Mouse (Mus musculus) CD4-positive helper T cell, adult 2 months (primary cell): ENCODE results near the gene Spag8.

Source experiments
- DNase-seq: peaks from one replicate; pipeline ENCODE4 v3.0.0-alpha.2; 2012; ENCODE audit warnings: low read depth, missing footprints, low spot score

The Spag8 gene

DNA sequence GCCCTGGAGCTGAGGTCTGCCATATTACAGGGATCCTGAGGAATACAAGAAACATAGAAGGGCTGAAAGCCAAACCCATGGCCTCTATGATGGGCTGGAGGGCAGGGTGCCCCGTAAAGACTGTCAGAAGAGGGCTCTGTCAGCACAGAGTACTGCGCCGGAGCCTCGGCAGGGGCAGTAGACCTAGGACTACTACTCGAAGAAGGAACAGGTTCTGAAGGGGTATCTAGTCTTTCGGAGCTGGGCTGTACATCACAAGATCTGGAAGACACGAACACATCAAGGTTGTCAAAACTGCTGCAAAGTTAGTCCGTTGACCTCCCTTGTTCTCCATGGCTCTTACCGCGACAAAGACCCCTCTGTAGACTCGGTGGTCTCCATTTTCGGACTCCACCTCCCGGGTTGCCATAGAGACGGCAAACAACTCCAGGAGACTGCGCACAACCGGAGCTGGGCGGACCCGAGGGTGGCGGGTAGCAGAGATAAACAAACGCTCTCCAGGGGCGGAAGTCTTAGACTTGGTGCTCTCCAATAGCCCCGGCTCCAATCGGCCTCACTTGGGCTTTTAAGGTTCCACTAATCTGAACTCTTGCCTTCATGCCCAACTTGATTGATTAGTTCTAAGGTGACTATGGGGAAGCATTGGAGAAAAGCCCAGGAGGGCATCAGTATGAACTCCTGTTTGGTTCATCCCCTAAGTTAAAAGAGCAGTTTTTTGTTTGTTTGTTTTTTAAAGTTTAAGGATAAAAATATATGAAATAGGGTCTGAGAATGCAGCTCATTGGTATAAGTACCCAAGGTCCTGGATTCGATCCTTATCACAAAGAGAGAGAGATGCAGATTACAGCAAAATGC is at the start of gene Spag8:
Gene Spag8, minus strand, starts transcription at position 434 of the 855 bp plus-strand sequence.
- no peak for DNase-seq

DNA sequence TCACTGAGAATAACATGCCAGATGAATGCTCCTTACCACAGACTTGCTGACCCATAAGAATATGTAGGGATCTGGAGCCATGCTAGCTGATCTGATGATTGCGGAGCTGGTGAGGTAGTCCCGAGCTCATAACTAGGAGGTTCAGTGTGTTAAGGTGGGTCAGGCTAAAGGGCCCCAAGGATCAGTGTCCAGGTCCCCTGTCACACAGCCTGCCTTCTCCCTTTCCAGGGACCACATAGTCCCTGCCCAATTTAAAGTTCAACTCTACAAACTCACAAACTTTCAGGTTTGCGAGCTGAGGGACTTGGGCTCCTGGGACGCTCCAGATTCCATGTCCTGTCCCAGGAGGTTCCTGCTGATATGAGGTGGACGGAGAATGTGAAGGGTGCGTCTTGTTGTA is 47.3 kb upstream of the Spag8 start, which contains the start of gene Olfr70:
Gene Olfr70, minus strand, starts transcription at position 101 of the 400 bp plus-strand sequence.
- no peak for DNase-seq

DNA sequence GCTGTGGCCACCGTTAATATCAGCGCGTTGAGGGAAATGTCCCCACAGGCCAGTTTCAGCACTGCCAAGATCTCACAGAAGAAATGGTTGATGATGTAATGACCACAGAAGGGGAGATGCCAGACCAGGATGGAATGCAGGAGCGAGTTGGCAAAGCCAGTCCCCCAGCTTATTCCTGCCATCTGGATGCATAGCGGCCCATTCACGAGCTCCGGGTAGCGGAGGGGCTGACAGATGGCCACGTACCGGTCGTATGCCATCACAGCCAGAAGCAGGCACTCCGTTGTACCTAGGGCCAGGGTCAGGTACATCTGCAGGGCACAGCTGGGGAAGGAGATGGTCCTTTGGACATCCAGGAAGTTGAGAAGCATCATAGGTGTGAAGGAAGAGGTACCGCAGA is 43.2 kb upstream of the Spag8 start:
- DNase-seq: no peak

DNA sequence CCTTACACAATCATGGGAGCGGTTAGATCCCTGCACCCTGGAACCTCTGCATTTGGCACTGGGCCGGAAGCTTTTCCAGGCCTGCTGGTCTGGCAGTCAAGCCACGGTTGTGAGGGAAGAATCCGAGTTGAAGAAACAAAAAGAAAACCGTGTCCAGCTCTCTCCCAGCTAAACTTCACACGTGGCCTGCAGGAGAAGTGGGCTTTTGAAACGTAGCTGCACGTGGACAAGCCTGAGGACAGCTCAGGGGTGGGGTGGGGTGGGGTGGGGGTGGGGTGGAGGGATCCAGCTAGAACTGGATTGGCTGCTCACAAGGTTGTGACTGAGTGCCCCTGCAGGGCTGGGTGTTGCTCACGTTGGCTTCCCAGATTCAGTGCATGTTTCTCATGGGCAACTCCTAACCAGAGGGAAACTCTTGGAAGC is 41.9 kb upstream of the Spag8 start:
- no peak for DNase-seq

DNA sequence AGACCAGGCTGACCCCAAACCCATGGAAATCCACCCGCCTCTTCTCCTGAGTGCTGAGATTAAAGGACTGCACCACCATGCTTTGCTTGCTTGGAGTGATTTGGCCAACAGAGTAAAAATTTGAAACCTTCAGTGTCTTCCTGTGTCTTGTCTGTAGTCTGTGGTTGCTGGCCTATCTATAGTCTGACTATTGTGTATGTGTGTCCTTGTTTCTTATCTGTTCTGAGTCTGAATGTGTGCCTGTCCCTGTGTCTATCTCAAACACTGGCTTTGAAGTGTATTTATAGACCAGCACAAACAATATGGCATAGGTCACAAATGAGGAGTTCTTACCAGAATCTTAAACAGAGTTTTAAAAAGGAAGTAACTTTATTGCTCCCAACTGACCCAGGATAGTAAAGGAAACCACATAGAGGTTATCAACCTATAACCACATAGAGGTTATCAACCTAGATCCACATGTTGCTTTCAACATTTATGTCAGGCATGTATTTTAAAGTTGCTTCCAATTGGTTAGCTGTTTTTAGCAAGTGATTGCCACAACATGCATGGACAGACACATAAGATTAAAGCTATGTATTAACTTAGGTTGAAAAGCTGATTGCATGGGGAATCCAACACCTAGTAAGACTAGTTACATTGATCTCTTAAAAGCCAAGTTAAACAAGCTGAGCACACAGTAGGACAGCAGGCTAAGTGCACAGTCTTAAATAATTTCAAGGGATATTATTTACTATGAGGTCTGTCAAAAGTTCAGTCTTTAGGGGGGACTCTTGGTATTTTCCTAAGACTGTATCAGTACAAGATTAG is 41.2 kb upstream of the Spag8 start:
- no peak for DNase-seq

DNA sequence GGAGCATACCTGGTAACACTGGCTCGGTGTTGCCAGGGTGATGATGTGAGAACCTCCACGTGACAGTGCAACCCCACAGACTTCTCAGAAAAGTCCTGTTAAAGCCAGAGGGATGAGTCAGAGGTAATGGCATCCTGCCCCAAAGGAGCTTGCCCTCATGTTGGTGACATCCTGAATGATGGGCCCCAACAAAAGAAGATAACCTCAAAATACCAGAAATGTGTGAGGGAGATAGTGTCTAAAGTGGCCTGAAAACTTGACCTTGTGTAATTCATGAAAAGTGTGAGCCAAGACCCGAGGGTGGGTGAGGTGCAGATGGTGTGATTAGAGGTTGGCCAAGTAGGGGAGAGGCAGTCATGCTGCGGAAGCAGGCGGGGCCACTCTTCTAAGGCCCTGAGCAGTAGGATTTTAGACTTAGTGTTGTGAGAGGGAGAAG is 40.4 kb upstream of the Spag8 start:
- DNase-seq: no peak

DNA sequence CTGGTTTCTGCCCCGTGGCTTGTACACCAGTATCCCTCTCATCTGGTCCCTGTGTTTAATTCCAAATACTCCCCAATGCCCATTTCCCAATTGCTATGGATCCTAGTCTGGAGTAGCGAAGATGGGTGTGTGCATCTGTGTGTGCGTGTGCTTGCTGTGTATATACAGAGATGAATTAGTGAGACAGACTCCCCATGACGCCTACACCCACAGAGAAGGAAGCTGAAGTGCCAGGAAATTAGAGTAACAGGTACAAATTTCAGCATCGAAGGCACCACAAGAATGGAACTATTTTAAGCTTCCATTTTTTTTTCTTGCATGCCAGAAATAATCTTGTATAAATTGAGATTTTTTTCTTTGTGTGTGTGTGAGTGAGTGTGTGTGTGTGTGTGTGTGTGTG is 37.6 kb upstream of the Spag8 start:
- DNase-seq: no peak

DNA sequence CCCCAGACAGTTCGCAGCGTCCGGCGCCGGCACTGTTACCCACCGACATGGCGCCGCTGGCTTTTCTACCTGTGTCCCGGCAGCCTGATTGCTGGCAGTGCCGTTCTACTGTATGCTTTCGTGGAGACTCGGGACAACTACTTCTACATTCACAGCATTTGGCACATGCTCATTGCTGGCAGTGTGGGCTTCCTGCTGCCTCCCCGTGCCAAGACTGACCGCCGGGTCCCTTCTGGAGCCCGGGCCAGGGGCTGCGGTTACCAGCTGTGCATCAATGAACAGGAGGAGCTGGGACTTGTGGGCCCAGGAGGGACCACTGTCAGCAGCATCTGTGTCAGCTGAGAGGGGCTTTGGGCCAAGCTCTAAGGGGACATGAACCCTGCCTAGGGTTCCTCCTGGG is 36.6 kb upstream of the Spag8 start:
- no peak for DNase-seq

DNA sequence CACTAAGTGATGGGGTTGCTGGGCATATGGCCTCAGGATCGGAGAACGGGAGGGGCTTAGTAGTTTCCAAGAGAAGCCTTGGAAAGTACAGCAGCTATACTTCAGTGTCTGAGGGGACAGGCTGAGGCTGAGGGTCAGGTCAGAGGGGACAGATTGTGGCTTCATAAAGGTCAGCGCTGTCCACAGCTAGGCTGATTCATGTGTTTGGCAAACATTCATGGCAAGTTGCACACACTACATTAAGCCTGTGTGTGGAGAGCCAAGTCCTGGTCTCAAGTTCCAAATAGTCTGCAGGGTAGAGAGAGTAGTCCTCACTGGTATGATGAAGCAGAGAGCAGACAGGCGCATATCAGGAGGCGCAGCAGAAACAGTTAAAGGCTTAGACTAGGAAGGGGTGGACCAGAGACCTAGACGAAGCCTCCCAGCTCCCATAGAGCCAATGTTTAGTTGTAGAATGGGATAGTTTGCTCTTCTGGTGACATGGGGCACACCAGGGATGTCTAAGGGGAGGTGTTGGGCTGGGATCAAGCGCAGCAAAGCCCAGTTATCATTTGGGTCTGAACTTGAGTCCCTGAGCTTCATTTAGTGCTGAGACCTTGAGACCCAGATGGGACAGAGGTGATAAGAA is 26.1 kb upstream of the Spag8 start:
- DNase-seq: no peak

DNA sequence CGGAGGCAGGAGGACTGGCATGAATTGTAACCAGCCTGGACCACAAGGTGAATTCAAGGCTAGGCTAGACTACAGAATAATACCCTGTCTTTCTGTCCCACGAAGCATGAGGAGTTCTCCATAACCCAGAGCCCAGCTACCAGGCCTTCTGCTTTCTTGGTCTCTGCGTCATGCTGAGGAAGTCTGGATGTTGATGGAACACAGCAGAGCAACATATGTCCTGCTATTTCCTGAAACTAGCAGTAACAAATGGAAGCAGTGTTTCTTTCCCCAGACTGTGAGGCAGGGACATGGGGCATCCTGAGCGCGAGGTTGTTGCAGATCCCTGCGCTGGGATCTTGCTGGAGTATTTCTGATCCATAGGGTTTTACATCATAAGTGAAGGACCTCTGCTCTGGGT is 25.1 kb upstream of the Spag8 start:
- DNase-seq: no peak

DNA sequence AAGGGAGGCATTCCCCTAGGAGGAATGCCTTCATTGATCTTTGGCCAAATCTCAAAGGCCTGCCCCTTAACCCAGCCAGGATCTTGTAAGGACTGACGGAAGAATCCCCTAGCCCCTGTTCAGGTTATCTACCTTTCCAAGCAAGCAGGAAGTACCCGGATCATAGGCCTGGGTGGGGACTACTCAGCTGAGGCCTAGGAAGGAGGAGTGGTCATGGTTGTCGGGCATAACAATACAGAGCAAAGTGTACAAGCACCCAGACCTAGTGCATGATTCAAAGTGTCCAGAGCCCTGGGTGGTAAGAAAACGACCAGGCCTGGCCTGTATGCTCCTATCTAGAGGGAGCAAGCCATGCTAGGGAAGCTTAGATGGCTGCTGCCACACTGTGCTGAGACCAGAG is 22.2 kb upstream of the Spag8 start:
- no peak for DNase-seq

DNA sequence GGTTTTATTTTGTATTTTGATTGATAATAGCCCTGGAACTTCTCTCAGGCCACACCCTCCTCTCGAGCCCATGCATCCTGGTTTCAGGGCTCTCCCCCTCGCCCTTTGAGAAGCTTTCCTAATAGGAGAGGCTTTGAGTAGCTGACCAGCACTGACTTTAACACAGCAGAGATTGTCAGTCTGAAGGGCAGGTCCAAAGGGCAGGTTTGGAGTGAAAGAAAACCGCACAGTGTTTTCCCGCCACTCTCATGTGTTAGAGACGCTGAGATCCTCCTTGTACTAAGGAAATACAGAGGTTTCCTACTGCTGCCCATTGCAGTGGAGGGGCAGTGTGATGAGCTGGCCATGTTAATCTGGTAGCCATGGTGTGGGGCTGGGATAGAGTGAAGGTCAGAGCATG is 21.6 kb upstream of the Spag8 start:
- DNase-seq: no peak

DNA sequence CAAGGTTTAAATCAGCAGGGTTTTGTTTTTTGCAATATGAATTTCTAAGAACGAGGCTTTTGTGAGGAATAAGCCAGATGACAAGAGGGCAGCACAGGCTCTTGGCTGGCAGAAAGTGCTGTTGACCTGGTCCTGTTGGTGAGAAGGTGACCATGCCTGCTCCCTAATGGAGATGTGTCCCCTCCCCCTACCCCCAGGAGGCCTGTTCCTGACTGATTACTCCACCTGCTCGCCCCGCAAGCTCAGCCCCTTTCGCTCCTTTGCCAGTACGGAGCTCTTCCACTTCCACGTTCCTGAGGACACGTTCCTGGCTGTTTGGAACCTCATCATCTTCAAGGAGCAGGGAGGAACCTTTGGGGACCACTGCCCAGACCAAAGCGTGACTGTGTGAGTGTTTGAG is 20.3 kb upstream of the Spag8 start:
- DNase-seq: no peak

DNA sequence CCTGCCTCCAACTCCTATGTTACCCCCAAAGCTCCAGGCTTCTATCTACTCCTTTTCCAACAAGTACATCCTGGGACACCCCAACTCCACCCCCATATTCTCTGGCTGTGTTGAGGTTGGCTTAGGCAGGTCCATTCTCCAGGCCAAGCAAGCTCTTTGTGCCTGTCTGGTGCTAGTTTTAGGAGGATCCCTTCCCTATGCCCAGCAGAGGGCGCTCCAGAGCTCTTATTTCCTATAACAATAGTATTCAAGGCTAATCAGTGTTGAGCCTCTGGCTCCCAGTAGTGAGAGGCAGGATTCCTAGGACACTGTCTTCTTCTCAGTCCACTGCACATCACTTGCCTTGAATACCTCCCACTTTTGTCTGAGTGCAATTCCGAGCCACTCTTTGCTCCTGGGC is 18.7 kb upstream of the Spag8 start:
- DNase-seq: peak; percentile 77

DNA sequence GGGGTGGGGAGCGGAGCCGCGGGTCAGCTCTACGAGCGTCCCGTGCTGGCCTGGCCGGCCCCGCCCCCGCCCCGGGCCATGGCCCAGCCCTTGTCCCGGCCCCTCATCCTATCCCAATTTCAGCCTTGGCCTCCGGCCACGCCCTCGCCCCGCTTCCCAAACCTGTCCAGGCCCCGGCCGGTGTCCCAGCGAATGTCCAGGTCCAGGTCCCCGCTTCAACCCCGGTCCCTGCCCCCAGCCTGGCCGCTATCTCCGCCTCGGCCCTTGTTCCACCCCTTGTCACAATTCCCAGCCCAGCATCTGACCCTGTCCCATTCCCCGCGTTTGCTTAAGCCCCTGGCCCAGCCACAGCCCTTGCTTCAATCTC is 16.0 kb upstream of the Spag8 start:
- DNase-seq: no peak

DNA sequence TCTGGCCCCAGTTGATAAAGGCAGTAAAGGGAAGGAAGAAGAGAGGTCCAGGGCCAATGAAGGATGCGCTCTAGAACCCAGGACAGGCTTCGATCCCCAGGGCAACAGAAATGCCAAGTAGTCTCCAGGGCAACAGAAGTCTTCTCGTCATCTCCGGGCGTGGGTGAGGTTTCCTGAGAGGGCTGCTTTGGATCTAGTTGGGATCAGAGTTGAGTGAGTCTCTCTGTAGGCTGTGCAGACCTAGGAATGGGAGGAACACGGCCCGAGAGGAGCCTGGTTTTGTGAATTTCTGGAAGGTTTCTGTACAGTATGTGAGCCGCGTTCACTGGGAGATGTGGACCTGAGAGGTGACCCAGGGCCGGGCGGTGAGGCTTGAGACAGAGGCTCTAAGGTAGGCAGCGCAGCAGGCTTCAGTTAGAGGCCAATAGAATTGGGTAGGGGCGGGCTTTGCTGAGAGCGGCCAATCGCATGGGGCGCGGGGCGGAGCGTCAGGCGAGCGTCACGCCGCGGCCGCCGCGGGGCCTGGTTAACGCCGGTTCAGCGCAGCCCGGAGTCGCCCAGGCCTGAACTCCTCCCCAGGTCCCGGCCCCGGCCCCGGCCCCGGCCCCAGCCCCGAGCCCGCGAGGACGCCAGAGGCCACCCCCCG is 15.5 kb upstream of the Spag8 start, which contains the start of the genes Tmem8b and Fam221b:
Gene Tmem8b, plus strand, starts transcription at position 190 of the 646 bp plus-strand sequence.
Gene Fam221b, minus strand, starts transcription at position 364 of the 646 bp plus-strand sequence.
- DNase-seq: peak; percentile 88

DNA sequence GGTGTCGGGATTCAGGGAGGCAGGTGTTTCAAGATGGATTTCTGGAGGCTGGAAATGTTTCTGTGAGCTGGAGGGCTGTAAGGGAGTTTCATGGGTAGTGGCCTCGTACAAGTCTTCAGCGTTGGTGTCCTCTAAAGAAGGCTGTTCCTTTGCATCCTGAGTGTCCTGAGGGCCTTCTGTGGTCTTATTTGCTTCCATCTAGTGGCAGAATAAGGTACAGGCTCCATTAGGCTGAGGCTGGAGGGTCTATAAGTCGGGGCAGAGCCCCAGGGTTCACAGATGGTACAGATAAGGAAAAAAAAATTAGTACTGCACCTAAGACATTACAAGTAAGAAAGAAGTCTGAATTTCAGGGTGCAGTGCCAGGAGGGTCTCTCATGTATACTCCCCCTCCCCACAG is 13.0 kb upstream of the Spag8 start:
- no peak for DNase-seq

DNA sequence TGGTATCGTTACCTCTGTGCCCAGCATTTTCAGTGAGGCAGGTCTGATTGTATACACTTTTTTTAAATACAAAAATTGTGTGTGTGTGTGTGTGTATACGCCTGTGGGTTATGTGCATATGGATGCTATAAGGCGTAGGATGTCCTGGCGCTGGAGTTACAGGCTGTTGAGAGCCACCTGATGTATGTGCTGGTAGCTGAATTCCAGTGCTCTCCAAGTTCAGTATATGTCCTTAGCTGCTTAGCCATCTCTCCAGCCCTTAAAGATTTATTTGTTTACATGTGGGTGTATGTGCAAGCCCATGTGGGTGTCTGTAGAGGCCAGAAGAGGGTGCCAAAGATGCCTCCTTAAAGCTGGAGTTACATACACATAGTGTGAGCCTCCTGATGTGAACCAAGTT is 3.8 kb upstream of the Spag8 start:
- peak; percentile 16 for DNase-seq

DNA sequence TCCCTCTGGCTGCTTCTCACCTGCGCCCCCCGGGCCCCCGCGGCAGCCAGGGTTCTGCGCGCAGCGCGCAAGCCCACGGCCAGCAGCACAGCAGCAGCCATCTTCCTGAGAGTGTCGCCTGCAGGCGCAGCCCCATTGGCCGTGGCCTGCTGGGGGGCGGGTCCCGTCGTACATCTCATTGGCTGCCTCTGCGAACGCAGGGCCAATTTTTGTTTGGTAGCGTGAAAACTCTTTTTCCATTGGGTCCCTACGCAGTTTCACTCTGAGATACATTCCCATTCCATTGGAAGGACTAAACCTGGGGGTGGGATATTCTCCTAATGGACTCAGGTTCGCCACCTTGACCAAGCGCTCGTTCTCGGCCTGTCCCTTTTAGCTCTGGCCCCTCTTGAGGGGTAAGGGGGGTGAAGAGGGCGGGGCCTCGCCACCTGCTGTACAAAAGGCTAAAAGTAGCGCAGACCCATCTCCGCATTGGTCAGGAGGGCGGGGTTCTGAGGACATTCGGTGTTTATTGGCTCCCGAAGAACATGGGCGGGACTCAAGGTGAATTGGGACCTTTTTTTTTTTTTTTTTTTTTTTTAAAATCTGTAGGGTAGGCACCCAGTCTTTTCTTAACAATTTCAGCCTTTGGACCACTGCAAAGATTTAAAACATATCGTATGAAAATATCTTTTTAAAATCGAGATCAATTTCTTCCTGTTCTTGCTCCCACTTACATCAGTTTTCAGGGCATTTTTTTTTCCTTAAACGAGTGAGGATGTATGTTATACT is 3.1 kb upstream of the Spag8 start, which contains the start of gene Hint2:
Gene Hint2, minus strand, starts transcription at position 128 of the 771 bp plus-strand sequence.
- DNase-seq: peak; percentile 97

DNA sequence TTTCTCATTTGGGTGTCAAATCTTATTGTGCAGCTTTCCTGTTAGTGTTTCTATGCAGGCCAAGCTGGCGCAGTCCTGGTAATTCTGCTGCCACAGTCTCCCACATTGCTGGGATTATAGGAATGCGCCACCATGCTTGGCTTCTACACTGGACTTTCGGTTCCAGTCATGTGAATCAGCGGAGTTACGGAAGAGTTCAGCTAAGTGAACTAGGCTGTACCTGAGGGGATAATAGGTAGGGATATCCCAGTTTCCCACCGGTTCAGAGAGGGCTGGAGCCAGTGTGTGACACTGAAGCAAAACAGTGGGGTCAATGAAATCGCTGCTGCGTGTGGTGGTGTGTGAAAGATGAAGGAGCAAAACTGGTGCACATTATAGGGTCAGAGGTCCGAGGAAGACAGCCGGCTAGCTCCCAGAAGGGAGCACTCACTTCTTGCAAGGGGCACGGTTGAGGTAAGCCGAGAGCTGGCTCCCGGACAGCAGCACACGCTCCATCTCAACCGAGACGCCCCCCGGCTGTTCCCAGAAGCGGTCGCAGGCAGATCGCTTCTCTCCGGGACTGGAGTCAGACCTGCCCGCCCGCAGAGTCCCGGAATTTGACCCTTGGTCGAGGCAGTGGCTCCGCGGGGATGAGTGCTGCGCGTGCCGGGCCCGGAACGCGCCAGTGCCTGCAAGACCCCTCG is 2.4 kb upstream of the Spag8 start:
- no peak for DNase-seq
